Mouse (Mus musculus): Measurements from ENCODE around the gene Amd1. TPM values are rescaled to one million over a fixed set of nuclear protein-coding genes. Genes with fewer than 3 reads are reported as not detected.

Gene Amd1
- polyA plus RNA-seq, 1 experiment from 2014 or later = 59.1 TPM

GRCm38 (mm10) chr10:40285571-40285970 is 16.4 kb downstream of the Amd1 start:
- H3K9me3 ChIP-seq = no peaks in the 10 kb centered on the region
- no peak overlapping the region for H3K27ac ChIP-seq
- H3K27me3 ChIP-seq (ENCODE audit: insufficient read depth, poor library complexity, severe bottlenecking) = no peaks in the 10 kb centered on the region
- peaks cover 46% of the 10 kb centered on the region for H3K36me3 ChIP-seq
- DNase-seq (ENCODE audit: low spot score) = no peak
- 86% methylated on average over 1 of the region's 1 CpGs for WGBS
- no peaks in the 10 kb centered on the region for H3K4me1 ChIP-seq
- no peak overlapping the region for H3K4me3 ChIP-seq

GRCm38 (mm10) chr10:40284997-40285396 is 17.0 kb downstream of the Amd1 start:
- H3K4me1 ChIP-seq = no peaks in the 10 kb centered on the region
- DNase-seq (ENCODE audit: low spot score) = no peak
- peaks cover 44% of the 10 kb centered on the region for H3K36me3 ChIP-seq
- no peak overlapping the region for H3K27ac ChIP-seq
- H3K4me3 ChIP-seq = no peak overlapping the region
- no peaks in the 10 kb centered on the region for H3K9me3 ChIP-seq
- no peaks in the 10 kb centered on the region for H3K27me3 ChIP-seq (ENCODE audit: insufficient read depth, poor library complexity, severe bottlenecking)
- WGBS = 87% methylated on average over 3 of the region's 3 CpGs

DNA sequence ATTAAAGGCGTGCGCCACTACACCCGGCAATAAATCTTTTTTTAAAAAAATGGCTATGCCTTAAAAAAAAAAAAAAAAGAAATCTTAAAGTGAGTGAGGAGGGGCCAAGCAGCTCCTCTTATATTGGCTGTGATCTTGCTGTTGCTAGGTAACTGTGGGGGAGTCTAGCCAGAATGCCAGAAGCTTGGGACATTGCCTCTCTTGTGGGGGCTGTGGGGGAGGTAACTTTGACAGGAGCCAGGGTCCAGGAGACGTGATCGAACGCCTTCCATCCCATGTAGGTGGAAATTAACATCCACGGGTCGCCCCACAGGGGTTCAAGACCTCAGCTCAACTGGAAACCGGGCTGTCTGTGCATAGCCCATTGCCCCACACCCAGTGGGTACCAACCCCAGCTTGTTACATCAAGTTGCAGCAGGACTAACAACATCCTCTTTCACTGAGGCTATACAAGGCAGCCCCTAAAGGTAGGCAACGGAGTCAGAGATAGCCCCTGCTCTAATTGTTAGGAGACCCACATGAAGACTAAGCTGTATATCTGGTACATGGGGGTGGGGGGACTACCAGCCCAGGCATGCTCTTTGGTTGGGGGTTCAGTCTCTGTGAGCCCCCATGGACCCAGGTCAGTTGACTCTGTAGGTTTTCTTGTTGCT is 17.7 kb downstream of the Amd1 start:
- no peak for DNase-seq (ENCODE audit: low spot score)
- WGBS = 84% methylated on average over 10 of the region's 10 CpGs
- Histone ChIP-seq H3K36me3 (peaks cover 37% of the 10 kb centered on the region), H3K27ac (no peak overlapping the region), H3K9me3 (no peaks in the 10 kb centered on the region), H3K27me3 (ENCODE audit: insufficient read depth, poor library complexity, severe bottlenecking) (no peaks in the 10 kb centered on the region), H3K4me1 (no peaks in the 10 kb centered on the region), H3K4me3 (no peak overlapping the region)

DNA sequence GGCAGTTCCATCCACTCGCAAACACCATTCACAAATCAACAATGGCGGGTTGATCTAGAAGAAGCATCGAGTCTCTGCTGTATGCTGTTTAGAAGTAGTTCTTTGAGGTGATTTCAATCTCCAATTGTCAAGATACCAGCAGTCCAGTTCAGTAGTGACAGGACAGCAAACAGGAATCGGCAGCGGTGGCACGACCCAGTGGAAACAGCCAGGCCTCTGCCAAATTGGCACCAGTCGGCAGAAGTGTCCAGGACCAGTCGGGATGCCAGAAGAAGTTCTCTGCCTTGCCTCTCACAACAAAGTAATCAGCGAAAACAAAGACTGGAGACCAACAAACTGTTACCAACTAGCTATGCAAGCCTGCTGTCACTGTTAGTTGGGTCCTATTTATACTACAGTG is 18.4 kb downstream of the Amd1 start:
- no peaks in the 10 kb centered on the region for H3K9me3 ChIP-seq
- WGBS = 89% methylated on average over 9 of the region's 9 CpGs

DNA sequence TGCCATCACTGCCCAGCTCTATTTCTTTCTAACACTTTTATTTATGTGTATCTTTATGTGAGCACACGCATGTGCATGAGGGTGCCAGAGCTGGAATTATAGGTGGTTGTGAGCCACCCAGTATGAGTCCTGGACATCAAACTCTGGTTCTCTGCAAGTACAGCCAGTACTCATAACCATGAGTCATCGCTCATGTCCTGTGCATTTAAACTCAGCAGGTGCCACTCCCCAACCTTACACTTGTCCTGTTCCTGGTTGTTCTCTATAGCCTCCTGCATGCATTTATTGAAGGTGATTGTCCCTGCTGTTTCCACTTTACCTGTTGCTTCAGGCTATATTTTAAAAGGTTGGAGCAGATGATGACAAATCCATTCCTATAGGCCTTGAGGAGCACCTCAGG is 20.4 kb downstream of the Amd1 start:
- Histone ChIP-seq H3K27ac (no peak overlapping the region), H3K36me3 (peaks cover 29% of the 10 kb centered on the region), H3K4me3 (no peak overlapping the region), H3K27me3 (ENCODE audit: insufficient read depth, poor library complexity, severe bottlenecking) (no peaks in the 10 kb centered on the region), H3K9me3 (no peaks in the 10 kb centered on the region), H3K4me1 (no peaks in the 10 kb centered on the region)
- no peak for DNase-seq (ENCODE audit: low spot score)
- WGBS = 91% methylated on average over 2 of the region's 2 CpGs

More for the DNA sequence above, 18.4 kb downstream of the Amd1 start:
- Histone ChIP-seq H3K4me1 (no peaks in the 10 kb centered on the region), H3K27ac (no peak overlapping the region), H3K27me3 (ENCODE audit: insufficient read depth, poor library complexity, severe bottlenecking) (no peaks in the 10 kb centered on the region), H3K36me3 (peaks cover 36% of the 10 kb centered on the region), H3K4me3 (no peak overlapping the region)
- no peak for DNase-seq (ENCODE audit: low spot score)

DNA sequence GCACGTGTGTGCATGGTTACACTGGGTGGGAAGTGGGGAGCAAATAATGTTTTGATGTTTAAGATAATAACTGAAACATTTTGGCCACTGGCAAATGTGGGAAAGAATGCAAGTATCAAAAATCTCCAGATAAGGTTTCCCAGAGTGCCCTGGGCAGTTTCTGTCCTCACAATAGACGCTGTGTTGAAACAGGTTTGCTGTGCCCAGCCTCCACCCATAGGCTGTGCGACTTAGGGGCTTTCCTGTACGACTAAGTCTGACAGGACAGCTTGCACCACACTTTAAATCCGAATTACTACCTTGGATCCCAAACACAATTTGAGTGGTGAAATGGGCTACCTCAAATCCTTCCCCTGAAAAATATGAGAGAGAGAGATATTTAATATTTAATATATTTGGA is 23.7 kb downstream of the Amd1 start:
- Histone ChIP-seq H3K9me3 (no peaks in the 10 kb centered on the region), H3K4me3 (no peak overlapping the region), H3K36me3 (peaks cover 6% of the 10 kb centered on the region; the same call in 1 of the 2 replicates), H3K4me1 (0 out of 2 replicates have a peak, but pooled peaks cover 4% of the 10 kb centered on the region), H3K27ac (no peak overlapping the region), H3K27me3 (ENCODE audit: insufficient read depth, poor library complexity, severe bottlenecking) (no peaks in the 10 kb centered on the region)
- 76% methylated on average over 5 of the region's 5 CpGs for WGBS
- DNase-seq (ENCODE audit: low spot score) = no peak

DNA sequence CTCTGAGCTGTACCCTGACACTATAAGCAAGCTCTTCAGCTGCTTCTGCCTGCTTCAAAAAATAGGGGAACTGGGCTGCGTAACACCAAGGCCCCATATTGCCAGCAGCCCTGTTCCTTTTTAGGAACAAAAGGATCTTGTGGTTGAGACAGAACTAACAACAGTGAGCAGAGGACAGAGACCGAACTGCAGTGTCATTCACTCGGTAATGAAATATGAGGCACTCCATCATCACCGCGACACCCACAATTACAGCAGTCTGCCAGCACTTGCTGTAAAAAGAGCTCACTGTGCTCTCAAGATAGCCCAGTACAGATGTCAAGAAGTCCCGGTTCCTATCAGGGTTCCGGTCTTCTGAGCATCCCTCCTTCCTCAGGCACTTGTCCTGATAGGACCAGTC is 26.0 kb downstream of the Amd1 start:
- Histone ChIP-seq H3K27me3 (ENCODE audit: insufficient read depth, poor library complexity, severe bottlenecking) (no peaks in the 10 kb centered on the region), H3K9me3 (no peaks in the 10 kb centered on the region), H3K4me1 (0 out of 2 replicates have a peak, but pooled peaks cover 4% of the 10 kb centered on the region), H3K36me3 (no peaks in the 10 kb centered on the region), H3K4me3 (no peak overlapping the region), H3K27ac (no peak overlapping the region)
- 66% methylated on average over 7 of the region's 7 CpGs for WGBS
- DNase-seq (ENCODE audit: low spot score) = no peak

DNA sequence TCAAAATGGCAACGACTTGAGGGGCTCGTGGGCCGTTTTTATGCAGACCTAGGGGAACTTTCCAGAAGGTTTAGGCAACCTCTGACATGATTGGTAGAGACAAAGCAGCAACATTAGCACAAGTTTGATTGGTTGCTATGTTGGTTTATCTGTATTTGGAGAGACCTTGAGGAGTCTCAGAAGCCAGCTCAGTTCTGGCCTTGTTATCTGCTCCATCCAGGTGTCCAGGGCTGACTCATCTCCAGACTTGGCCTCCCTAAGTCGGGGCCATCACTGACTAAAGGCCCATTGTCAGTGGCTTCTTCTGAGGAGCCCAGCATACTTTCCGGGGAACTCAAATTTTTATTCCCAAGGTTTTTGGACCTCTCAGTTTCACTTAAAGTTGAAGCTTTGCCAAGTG is 28.0 kb downstream of the Amd1 start:
- 82% methylated on average over 5 of the region's 5 CpGs for WGBS
- no peaks in the 10 kb centered on the region for H3K27me3 ChIP-seq (ENCODE audit: insufficient read depth, poor library complexity, severe bottlenecking)
- H3K4me1 ChIP-seq = 0 out of 2 replicates have a peak, but pooled peaks cover 4% of the 10 kb centered on the region
- H3K27ac ChIP-seq = no peak overlapping the region
- H3K36me3 ChIP-seq = no peaks in the 10 kb centered on the region
- peak; percentile 82 for DNase-seq (ENCODE audit: low spot score)
- no peak overlapping the region for H3K4me3 ChIP-seq
- H3K9me3 ChIP-seq = no peaks in the 10 kb centered on the region

DNA sequence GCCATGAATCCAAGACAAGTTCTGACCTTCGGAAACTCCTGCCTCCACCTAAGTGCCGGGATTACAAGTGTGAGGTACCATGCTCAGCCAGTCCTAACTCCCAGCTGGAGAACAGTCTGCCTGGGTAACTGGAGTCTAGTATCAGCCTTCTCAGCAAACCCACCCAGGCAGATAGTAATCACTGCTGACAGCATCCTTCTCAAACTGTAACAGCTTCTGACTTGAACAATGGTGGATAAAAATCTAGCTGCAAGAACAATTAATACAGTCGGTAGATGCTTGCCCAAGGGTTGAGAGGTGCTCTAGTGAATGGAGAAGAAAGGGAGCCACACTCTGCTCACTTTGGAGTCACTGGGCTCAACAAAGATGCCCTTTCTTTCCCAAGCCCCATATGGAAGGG is 30.8 kb downstream of the Amd1 start:
- 0 out of 2 replicates have a peak, but pooled peaks cover 4% of the 10 kb centered on the region for H3K4me1 ChIP-seq
- H3K27ac ChIP-seq = no peak overlapping the region
- H3K4me3 ChIP-seq = no peak overlapping the region
- 79% methylated on average over 3 of the region's 3 CpGs for WGBS
- no peaks in the 10 kb centered on the region for H3K27me3 ChIP-seq (ENCODE audit: insufficient read depth, poor library complexity, severe bottlenecking)
- no peaks in the 10 kb centered on the region for H3K9me3 ChIP-seq
- no peaks in the 10 kb centered on the region for H3K36me3 ChIP-seq
- no peak for DNase-seq (ENCODE audit: low spot score)

- Histone ChIP-seq H3K9me3 (no peaks in the 10 kb centered on the region), H3K4me3 (no peak overlapping the region), H3K36me3 (no peaks in the 10 kb centered on the region), H3K27ac (no peak overlapping the region), H3K4me1 (peaks cover 5% of the 10 kb centered on the region), H3K27me3 (ENCODE audit: insufficient read depth, poor library complexity, severe bottlenecking) (no peaks in the 10 kb centered on the region)
- no peak for DNase-seq (ENCODE audit: low spot score)
- WGBS = 76% methylated on average over 3 of the region's 3 CpGs
Observed at GRCm38 (mm10) chr10:40264920-40265319, 37.1 kb downstream of the Amd1 start.

- Histone ChIP-seq H3K9me3 (no peaks in the 10 kb centered on the region), H3K4me1 (peaks cover 11% of the 10 kb centered on the region), H3K27me3 (ENCODE audit: insufficient read depth, poor library complexity, severe bottlenecking) (no peaks in the 10 kb centered on the region), H3K4me3 (no peak overlapping the region), H3K27ac (no peak overlapping the region), H3K36me3 (no peaks in the 10 kb centered on the region)
- 82% methylated on average over 4 of the region's 4 CpGs for WGBS
- no peak for DNase-seq (ENCODE audit: low spot score)
Observed at GRCm38 (mm10) chr10:40263691-40264090, 38.3 kb downstream of the Amd1 start.

- no peak for DNase-seq (ENCODE audit: low spot score)
- Histone ChIP-seq H3K4me1 (peaks cover 11% of the 10 kb centered on the region), H3K36me3 (no peaks in the 10 kb centered on the region), H3K27me3 (ENCODE audit: insufficient read depth, poor library complexity, severe bottlenecking) (no peaks in the 10 kb centered on the region), H3K27ac (no peak overlapping the region), H3K4me3 (no peak overlapping the region), H3K9me3 (no peaks in the 10 kb centered on the region)
- WGBS = 86% methylated on average over 6 of the region's 6 CpGs
Observed at GRCm38 (mm10) chr10:40262200-40262599, 39.8 kb downstream of the Amd1 start.

DNA sequence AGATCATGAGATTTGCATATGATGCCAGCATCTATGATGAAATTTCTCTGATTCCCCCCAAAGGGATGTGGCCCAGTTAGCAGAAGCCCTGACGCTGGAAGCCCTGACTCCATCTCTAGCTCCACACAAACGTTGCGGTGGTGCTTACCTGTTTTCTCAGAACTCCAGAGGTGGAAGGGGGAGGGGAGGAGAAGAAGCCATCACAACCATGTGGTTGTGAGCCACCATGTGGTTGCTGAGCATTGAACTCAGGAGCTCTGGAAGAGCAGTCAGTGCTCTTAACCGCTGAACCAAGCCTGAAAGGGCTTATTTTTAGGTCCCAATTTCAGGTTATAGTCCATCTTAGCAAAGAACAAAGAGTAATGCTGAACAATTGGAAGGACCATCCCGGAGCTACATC is 41.7 kb downstream of the Amd1 start:
- Histone ChIP-seq H3K9me3 (no peaks in the 10 kb centered on the region), H3K27ac (no peak overlapping the region), H3K36me3 (peaks cover 8% of the 10 kb centered on the region; the same call in 1 of the 2 replicates), H3K4me1 (peaks cover 17% of the 10 kb centered on the region), H3K27me3 (ENCODE audit: insufficient read depth, poor library complexity, severe bottlenecking) (no peaks in the 10 kb centered on the region), H3K4me3 (no peak overlapping the region)
- DNase-seq (ENCODE audit: low spot score) = no peak
- 37% methylated on average over 5 of the region's 5 CpGs for WGBS

DNA sequence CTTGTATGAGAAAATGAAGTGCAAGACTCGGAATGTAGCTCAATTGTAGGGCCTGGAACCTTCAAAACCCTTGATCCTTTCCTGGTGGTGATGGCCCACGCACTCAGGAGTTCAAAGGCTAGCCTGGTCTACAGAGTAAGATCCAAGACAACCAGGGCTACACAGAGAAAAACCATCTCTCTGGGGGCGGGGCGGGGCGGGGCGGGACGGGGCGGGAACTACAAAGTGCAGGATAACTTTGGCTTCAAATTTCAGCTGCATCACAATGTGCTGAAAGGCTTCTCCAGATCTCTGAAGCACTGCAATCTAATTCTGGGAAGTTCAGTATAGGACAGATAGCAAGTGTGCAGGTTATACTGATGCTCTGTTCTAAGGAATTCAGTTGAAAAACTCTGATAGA is 42.4 kb downstream of the Amd1 start:
- Histone ChIP-seq H3K4me3 (no peak overlapping the region), H3K27ac (no peak overlapping the region), H3K36me3 (peaks cover 14% of the 10 kb centered on the region; the same call in 1 of the 2 replicates), H3K9me3 (no peaks in the 10 kb centered on the region), H3K27me3 (ENCODE audit: insufficient read depth, poor library complexity, severe bottlenecking) (no peaks in the 10 kb centered on the region), H3K4me1 (peaks cover 17% of the 10 kb centered on the region)
- no peak for DNase-seq (ENCODE audit: low spot score)
- 9% methylated on average over 8 of the region's 8 CpGs for WGBS

All from heart, embryonic 10.5 days (tissue).